Mouse (Mus musculus) mouse embryonic stem cell (cell line): ENCODE data around the gene Pabpc4.

Experiments used
- in situ Hi-C, 2 experiments: fragments of 300-500 bp; cut with MboI; formaldehyde crosslinking; loops; 1 replicate in 1 of 2; 3 replicates in 1 of 2; pipeline ENCODE4 v1.14.3; 2019 to 2020; ENCODE audit warnings: low sequenced_read_pairs in 2 of 2, low pct_unique_long_range_greater_than_20kb in 1 of 2, mixed read lengths in 1 of 2; ENCODE audit not compliant: unreplicated experiment in 1 of 2

Pabpc4 gene

DNA sequence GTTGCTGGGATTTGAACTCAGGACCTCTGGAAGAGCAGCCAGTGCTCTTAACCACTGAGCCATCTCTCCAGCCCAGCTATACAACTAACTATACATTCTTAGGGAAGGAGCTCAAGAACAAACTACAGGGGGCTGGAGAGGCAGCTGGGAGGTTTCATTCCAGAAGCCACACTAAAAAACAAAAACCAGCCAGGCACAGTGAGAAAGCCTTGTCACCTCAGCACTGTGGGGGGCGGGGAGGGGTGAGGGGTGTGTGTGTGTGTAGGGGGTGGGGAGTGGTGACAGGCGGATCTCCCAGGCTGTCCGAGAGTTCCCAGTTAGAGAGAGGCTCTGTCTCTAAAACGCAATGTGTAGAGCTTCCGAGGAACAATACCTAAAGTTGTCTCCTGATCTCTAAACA lies 69.2 kb downstream of the Pabpc4 start:
- in situ Hi-C loops, result loop anchor here in 1 of 2 experiments (25.0 kb wide), 2 partner anchors 381 to 581 kb away; partner anchors contain the start of genes 4930535I16Rik, Mycbp, Ndufs5 and Rragc

- in situ Hi-C loops, result loop anchor here in 1 of 2 experiments (25.0 kb wide), 2 partner anchors 380 to 580 kb away; partner anchors contain the start of genes 4930535I16Rik, Mycbp, Ndufs5 and Rragc
These were observed 69.8 kb downstream of the Pabpc4 start for GRCm38 (mm10) chr4:123331961-123332360.

GRCm38 (mm10) chr4:123333151-123333550 lies 71.0 kb downstream of the Pabpc4 start:
- in situ Hi-C loops, result loop anchor here in 1 of 2 experiments (25.0 kb wide), 2 partner anchors 379 to 579 kb away; partner anchors contain the start of genes 4930535I16Rik, Mycbp, Ndufs5 and Rragc

DNA sequence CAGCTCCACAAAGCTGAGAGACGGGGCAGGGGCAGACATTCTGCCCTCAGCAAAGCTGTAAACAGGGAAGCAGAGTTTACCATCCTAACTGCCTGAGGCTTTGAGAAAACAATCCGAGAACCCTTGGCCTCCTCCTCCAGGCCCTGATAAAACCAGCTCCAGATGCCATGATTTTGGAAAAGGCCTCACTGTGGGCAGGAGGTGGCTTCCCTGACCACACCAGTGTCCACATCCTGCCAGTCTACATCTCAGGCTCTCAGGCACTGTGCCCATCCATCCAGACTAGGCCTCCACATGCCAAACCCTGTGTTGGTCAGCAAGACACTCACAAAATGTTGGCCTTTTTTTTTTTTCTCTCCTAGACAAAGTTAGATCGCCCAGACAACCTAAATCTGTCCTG lies 72.0 kb downstream of the Pabpc4 start:
- in situ Hi-C loops, result loop anchor here in 1 of 2 experiments (25.0 kb wide), 2 partner anchors 378 to 578 kb away; partner anchors contain the start of genes 4930535I16Rik, Mycbp, Ndufs5 and Rragc

GRCm38 (mm10) chr4:123335244-123335643 lies 73.1 kb downstream of the Pabpc4 start:
- in situ Hi-C loops, result loop anchor here in 1 of 2 experiments (25.0 kb wide), 2 partner anchors 377 to 577 kb away; partner anchors contain the start of genes 4930535I16Rik, Mycbp, Ndufs5 and Rragc

DNA sequence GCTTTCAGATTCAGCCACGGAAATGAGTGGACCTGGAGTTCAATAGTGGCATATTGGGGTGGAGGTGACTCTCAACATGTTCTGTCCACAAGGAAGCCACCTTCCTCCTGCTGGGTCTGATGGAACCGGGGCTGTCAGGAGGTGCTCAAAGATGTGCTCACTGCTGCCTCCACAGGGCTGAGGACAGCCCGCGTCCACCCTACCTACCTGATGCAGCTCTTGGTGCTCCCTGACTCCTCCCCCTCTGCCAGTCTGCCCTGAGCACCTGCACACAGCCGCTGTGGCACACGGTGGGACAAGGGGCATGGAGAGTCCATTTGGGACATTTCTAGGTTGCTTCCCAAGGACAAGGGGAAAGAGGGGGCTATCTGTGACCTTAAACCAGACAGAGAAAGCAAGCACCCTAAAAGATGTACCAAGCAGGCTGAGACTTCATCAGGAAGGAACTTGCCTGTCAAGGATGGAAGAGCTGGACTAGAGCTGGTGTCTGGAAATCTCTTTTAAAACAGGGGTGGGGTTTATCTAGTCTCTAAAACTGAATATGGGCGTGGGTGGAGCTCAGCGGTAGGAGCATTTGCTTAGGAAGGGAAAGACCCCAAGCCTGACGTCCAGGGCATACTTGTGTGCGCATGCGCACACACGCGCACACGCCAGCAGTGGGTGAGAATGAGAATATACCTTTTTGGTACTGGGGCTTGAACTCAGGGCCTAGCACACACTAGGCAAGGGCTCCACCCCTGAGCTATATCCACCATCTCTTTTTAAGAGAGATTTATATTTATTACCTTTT lies 73.8 kb downstream of the Pabpc4 start:
- in situ Hi-C loops, result loop anchor here in 1 of 2 experiments (25.0 kb wide), 2 partner anchors 376 to 576 kb away; partner anchors contain the start of genes 4930535I16Rik, Mycbp, Ndufs5 and Rragc

- in situ Hi-C loops, result loop anchor here in 1 of 2 experiments (25.0 kb wide), 2 partner anchors 375 to 575 kb away; partner anchors contain the start of genes 4930535I16Rik, Mycbp, Ndufs5 and Rragc
These were observed 75.5 kb downstream of the Pabpc4 start for GRCm38 (mm10) chr4:123337693-123338092.

- in situ Hi-C loops, result loop anchor here in 1 of 2 experiments (5.0 to 25.0 kb wide), 3 partner anchors 38 to 572 kb away; partner anchors contain the start of genes 4930535I16Rik, Mycbp, Ndufs5 and Rragc
These were observed 78.1 kb downstream of the Pabpc4 start for GRCm38 (mm10) chr4:123340232-123340631.

DNA sequence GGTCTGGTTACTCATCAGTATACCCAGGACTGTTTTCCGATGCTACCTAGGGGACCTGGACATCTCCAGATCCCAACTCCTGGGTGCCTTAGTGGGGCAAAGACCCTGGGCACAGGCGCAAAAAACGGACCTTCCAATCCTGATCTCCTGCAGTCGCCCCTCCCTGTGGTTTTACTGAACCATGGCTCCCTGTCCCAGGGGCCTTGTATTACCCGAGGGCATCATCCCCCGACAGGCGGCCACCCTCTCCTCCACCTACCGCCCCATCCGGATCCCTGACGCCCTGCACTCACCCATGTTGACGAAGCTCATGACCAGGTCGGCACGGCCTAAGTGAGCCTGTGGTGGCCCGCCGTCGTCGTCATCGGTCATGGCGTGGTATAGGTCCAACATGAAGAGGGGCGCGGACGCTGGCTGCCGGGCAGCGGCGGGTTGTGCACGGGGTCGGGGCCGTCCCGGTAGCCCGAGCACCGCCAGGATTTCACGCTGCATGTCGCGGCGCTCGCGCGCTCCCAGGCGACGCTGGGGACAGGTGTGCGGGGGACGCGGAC lies 80.0 kb downstream of the Pabpc4 start:
- in situ Hi-C loops, result loop anchor here in 1 of 2 experiments (5.0 to 25.0 kb wide), 3 partner anchors 40 to 570 kb away; partner anchors contain the start of genes 4930535I16Rik, Mycbp, Ndufs5 and Rragc

DNA sequence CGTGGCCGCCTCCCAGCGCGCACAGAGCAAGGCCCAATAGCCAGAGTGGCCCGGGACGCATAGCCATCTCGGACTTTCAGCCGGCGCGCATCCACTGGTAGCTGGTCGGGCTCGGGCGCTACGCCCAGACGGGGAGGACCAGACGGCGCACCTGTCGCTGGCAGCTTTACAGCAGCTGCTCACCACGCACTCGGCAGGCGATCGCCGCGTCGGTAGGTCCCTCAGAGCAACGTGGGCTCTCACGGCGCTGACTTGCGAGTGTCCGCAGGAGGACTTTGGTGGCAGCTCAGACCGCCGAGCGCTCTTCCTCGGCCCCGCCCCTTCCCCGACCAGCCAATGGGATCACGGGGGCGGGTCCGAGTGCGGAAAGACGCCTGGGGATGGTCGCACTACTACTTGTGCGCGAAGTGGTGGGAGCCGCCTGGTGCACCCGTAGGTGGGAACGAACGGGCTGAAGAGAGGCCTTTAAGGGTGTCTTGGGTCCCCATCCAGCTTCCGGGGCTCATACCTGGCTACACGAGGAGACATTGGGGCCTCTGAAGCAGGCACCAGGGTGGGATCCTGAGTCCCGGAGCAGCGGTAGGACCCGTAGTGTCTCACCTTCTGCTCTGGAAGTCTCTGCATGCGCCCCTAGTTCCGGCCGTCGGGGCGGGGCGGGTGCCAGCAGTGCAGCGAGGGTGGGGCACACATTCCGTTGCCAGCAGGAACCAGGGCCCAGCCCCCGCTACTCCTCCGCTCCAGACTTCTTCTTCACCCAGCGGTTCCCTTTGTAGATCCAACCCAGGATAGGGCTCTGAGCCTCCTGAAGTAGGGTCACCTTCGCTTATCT lies 80.7 kb downstream of the Pabpc4 start, which contains the start of gene Bmp8a:
Gene Bmp8a, minus strand, starts transcription at position 611 of the 829 bp plus-strand sequence.
- in situ Hi-C loops, result loop anchor here in 1 of 2 experiments (5.0 to 25.0 kb wide), 3 partner anchors 41 to 569 kb away; partner anchors contain the start of genes 4930535I16Rik, Mycbp, Ndufs5 and Rragc

DNA sequence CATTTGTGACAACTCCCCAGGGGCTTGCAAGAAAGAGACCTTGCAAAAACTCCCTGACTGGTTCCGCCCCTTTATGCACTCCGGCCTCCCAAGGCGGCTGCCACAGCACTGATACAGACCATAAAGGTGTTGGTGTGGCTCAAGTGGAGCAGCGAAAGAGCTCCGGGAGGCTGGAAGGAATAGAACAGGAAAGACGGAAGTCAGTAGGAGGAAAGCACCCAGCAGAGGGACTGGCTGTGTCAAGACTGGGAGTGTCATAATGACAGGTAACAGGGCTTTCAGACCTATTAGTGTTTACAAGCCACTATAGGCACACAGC lies 81.3 kb downstream of the Pabpc4 start:
- in situ Hi-C loops, result loop anchor here in 1 of 2 experiments (5.0 to 25.0 kb wide), 3 partner anchors 41 to 569 kb away; partner anchors contain the start of genes 4930535I16Rik, Mycbp, Ndufs5 and Rragc
